Mouse (Mus musculus) liver, adult 2 months (tissue): ENCODE measurements at regions not wholly inside any gene's neighbourhood (a gene's known extent, or its start where the extent isn't known, plus 50 kb on each side); places are given as distances from the start of the nearest gene placed in this dataset.
"Not testable (repeated sequence)": the region's sequence is repeated elsewhere in the genome, so short reads cannot be mapped to it uniquely, and the experiment has no call there.

Source experiments
- DNase-seq: peaks from one replicate; pipeline ENCODE4 v3.0.0-alpha.2; 2011; ENCODE audit warnings: low read depth, low spot score; ENCODE audit errors: extremely low read depth
- H3K27ac ChIP-seq: fragments of 200-500 bp; replicated peaks from 2 replicates; pipeline ENCODE4 v1.5.1; 2012; ENCODE audit warnings: low read depth, mild to moderate bottlenecking, control low read depth, inconsistent platforms, low read length; ENCODE audit not compliant: insufficient read depth
- H3K27me3 ChIP-seq: fragments of 200-500 bp; 2 replicates; pipeline ENCODE4 v1.6.1; 2012; ENCODE audit warnings: mild to moderate bottlenecking, moderate library complexity, low read length, inconsistent platforms; ENCODE audit not compliant: control insufficient read depth, insufficient read depth
- H3K36me3 ChIP-seq: fragments of 200-500 bp; 2 replicates; pipeline ENCODE4 v1.6.1; 2012; ENCODE audit warnings: low read length, inconsistent platforms; ENCODE audit not compliant: control insufficient read depth, insufficient read depth
- H3K4me1 ChIP-seq: fragments of 200-500 bp; 2 replicates; pipeline ENCODE4 v1.6.1; 2011; ENCODE audit warnings: low read length; ENCODE audit not compliant: control insufficient read depth, insufficient read depth
- H3K4me3 ChIP-seq: fragments of 200-500 bp; 2 replicates; pipeline ENCODE4 v1.5.1; 2011; ENCODE audit warnings: low read depth, mild to moderate bottlenecking, control low read depth, low read length, moderate library complexity; ENCODE audit not compliant: insufficient read depth
- H3K79me2 ChIP-seq: fragments of 200-500 bp; 2 replicates; pipeline ENCODE4 v1.6.1; 2012; ENCODE audit warnings: inconsistent platforms, mild to moderate bottlenecking, low read length, moderate library complexity; ENCODE audit not compliant: control insufficient read depth, insufficient read depth
- H3K9ac ChIP-seq: fragments of 200-500 bp; 2 replicates; pipeline ENCODE4 v1.6.1; 2012; ENCODE audit warnings: low read depth, mild to moderate bottlenecking, control low read depth, inconsistent platforms, low read length
- CTCF ChIP-seq: fragments of 200-500 bp; IDR thresholded peaks from 2 replicates; pipeline ENCODE4 v1.5.1; 2011; ENCODE audit warnings: low read depth, low read length, control low read depth
- POLR2A ChIP-seq: fragments of 200-500 bp; IDR thresholded peaks from 2 replicates; pipeline ENCODE4 v1.6.1; 2011; ENCODE audit warnings: low read length, control low read depth; ENCODE audit not compliant: insufficient read depth; ENCODE audit errors: extremely low read depth
- WGBS: fragments of 180-500 bp; shearing (Covaris S2); methylation state at CpG from one replicate; pipeline ENCODE4 v1.1.7; 2018; 5-methylcytosine and 5-hydroxymethylcytosine counted together

GRCm38 (mm10) chr8:126098886-126099285 lies 103.9 kb downstream of the Kcnk1 start:
- H3K79me2 ChIP-seq = no peaks in the 10 kb centered on the region
- H3K4me1 ChIP-seq = no peaks in the 10 kb centered on the region
- 79% methylated on average over 6 of the region's 6 CpGs for whole genome bisulfite sequencing
- H3K4me3 ChIP-seq = no peak overlapping the region
- no peak for DNase-seq
- H3K36me3 ChIP-seq = no peaks in the 10 kb centered on the region
- no peak overlapping the region for H3K27ac ChIP-seq
- TF ChIP-seq POLR2A = no peak
- TF ChIP-seq CTCF = no peak
- no peaks in the 10 kb centered on the region for H3K27me3 ChIP-seq
- no peak overlapping the region for H3K9ac ChIP-seq

- 64% methylated on average over 4 of the region's 4 CpGs for WGBS
- DNase-seq = no peak
- no peak for TF ChIP-seq CTCF
- TF ChIP-seq POLR2A = no peak
- no peak overlapping the region for H3K27ac ChIP-seq
- no peaks in the 10 kb centered on the region for H3K36me3 ChIP-seq
- H3K4me1 ChIP-seq = no peaks in the 10 kb centered on the region
- no peaks in the 10 kb centered on the region for H3K79me2 ChIP-seq
- no peak overlapping the region for H3K4me3 ChIP-seq
- H3K27me3 ChIP-seq = no peaks in the 10 kb centered on the region
- no peak overlapping the region for H3K9ac ChIP-seq
Observed at GRCm38 (mm10) chr8:126099889-126100288, 104.9 kb downstream of the Kcnk1 start.

GRCm38 (mm10) chr8:126105043-126105442 lies 110.1 kb downstream of the Kcnk1 start:
- H3K9ac ChIP-seq = no peak overlapping the region
- WGBS = 79% methylated on average over 3 of the region's 3 CpGs
- H3K4me1 ChIP-seq = no peaks in the 10 kb centered on the region
- H3K4me3 ChIP-seq = no peak overlapping the region
- no peaks in the 10 kb centered on the region for H3K79me2 ChIP-seq
- no peak for TF ChIP-seq CTCF
- TF ChIP-seq POLR2A = no peak
- no peak overlapping the region for H3K27ac ChIP-seq
- no peaks in the 10 kb centered on the region for H3K27me3 ChIP-seq
- no peak for DNase-seq
- H3K36me3 ChIP-seq = no peaks in the 10 kb centered on the region

DNA sequence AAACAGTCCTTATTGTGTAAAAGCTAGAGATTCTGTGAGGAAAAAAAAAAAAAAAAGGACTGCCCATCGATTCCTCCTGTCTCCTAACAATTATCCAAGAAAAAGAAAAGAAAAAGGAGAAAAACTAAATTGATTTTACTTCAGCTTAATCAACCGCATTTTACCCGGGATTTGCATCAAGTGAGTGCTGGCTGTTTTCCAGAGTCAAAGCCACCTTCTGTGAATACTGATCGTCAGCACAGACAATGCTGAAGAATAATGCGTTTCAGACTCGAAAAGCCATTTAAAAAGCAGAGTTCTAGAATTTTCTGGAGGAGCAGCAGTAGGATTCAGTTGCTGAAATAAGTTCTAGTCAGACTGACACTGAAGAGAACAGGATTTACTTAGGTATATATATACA lies 131.1 kb downstream of the Kcnk1 start:
- WGBS = 82% methylated on average over 6 of the region's 6 CpGs
- no peaks in the 10 kb centered on the region for H3K36me3 ChIP-seq
- no peak overlapping the region for H3K4me3 ChIP-seq
- no peak for DNase-seq
- no peaks in the 10 kb centered on the region for H3K79me2 ChIP-seq
- H3K9ac ChIP-seq = no peak overlapping the region
- no peaks in the 10 kb centered on the region; the same call in 1 of the 2 replicates for H3K27me3 ChIP-seq
- H3K27ac ChIP-seq = no peak overlapping the region
- H3K4me1 ChIP-seq = no peaks in the 10 kb centered on the region
- TF ChIP-seq POLR2A = no peak
- no peak for TF ChIP-seq CTCF

DNA sequence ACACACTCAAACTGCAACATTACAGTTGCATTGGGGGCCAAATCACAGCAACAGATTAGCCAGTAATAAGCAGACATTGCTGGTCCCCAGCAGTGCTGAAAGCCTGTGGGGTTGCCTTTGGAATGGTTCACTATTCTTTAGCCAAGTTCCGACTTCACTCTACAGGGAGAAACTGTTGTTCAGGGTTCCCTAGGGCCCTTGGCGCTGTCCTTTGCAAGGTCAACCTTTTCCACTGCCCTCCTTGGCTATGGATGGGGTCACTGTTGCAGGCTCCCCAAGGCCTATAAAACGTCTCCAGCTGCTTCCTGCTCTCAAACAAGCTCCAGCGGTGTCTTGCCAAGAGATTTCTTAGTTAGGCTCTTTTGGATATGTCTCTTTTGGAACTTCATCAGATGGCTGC lies 137.1 kb downstream of the Kcnk1 start:
- TF ChIP-seq CTCF = no peak
- TF ChIP-seq POLR2A = no peak
- Histone ChIP-seq H3K4me1 (no peaks in the 10 kb centered on the region), H3K4me3 (no peak overlapping the region), H3K27ac (no peak overlapping the region), H3K27me3 (peaks cover 6% of the 10 kb centered on the region; the same call in 1 of the 2 replicates), H3K79me2 (no peaks in the 10 kb centered on the region), H3K36me3 (no peaks in the 10 kb centered on the region), H3K9ac (no peak overlapping the region)
- 67% methylated on average over 4 of the region's 4 CpGs for WGBS
- DNase-seq = peak; percentile 2

- 90% methylated on average over 4 of the region's 4 CpGs for WGBS
- not testable (repeated sequence) for H3K9ac ChIP-seq, H3K36me3 ChIP-seq, H3K4me1 ChIP-seq, H3K27ac ChIP-seq, H3K27me3 ChIP-seq, H3K79me2 ChIP-seq, H3K4me3 ChIP-seq, DNase-seq
Observed at GRCm38 (mm10) chr8:126132918-126133317, 137.9 kb downstream of the Kcnk1 start.
